Mouse (Mus musculus): ENCODE data around the gene Xirp2.

Gene Xirp2

DNA sequence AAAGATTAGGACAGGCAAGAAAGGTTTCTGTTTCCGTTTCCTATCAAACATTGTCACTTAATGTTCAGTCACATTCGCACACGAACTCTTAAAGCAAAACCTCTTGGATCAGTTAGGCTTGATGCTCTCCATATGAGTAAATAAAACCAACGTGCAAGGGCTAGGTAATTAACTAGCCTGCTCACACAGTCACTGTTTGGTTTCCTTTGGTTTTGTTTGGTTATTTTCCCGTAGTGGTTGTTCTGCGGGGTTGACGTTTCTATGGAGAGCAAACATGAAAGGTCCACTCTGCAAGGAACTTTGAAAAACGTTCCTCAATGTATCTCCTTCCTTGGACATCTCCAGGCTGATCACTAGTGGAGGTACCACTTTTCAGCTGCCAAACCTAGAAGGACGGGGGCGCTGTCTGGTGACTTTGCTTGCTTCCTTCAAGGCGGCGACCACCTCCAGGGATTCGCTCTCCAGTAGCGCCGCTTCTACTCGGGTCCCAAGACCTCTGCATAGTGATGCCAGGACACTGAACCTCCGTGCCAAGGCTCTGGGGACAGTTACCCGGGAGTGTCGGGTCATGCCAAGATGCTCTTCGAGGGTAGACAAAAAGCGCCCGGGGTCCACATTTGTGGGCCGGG, 119.2 kb downstream of the Xirp2 start:
- peak; percentile 57 for DNase-seq (ENCODE audit: low read depth, low spot score)

DNA sequence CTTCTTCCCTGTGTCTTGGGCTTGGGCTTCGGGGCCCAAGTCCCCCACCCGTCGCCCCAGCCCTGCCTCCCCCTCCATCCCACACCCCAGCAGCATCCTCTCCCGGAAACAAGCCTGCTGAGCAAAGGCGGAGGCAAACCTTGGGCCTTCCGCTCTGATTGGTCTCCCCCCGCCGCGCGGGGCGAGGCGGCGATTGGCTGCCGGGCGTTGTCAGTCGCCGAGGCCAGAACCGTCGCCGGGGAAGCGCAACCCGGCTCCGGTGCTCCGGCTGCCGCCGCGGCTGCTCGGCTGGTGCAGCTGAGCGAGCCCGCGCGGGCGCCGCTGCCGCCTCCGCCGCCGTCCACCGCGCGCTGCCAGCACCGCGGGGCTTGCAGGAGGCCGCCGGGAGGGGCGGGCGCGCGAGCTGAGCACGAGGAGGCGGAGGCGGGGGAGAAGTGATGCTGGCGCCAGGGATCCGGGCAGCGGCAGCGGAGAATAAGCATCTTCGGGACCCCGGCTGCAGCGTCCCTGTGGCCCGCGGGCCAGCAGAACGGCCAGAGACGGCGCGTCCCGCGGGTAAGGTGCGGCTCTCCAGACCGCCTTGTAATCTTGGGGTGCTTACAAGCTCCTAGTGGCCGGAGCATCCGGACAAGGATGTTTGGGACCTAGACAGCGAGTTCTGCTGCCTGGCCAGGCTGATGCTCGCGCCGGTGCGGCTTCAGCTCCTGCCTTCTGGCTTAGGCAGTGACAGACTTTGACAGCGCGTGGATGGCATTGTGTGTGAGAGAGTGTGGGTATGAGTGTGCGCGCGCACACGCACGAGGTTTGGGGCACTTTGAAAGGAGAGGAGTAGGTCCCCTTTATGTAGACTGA, 119.9 kb downstream of the Xirp2 start, which contains the start of gene B3galt1:
Gene B3galt1 (plus strand): TSS at position 392 of the 852 bp plus-strand sequence.
- DNase-seq (ENCODE audit: low read depth, low spot score): peak; percentile 88

DNA sequence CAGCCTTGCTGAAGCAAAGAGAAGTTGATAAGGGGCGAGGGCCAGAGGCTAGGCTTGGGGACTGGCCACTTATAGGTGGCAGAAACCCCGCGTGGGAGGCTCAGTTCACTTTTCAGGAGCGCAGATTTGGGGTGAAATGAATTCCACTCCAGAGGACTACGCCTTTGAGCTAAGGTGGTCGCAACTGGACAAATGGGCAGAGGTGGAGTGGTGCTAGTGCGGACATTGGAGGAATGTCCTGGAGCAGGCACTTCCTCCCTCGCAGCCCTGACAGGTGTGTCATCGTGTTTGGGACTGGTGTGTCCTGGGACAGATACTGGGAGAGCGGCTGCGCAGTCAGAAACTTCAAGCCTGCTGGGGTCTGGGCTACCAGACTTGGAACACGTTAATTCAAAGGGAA, 120.8 kb downstream of the Xirp2 start:
- no peak for DNase-seq (ENCODE audit: low read depth, low spot score)

DNA sequence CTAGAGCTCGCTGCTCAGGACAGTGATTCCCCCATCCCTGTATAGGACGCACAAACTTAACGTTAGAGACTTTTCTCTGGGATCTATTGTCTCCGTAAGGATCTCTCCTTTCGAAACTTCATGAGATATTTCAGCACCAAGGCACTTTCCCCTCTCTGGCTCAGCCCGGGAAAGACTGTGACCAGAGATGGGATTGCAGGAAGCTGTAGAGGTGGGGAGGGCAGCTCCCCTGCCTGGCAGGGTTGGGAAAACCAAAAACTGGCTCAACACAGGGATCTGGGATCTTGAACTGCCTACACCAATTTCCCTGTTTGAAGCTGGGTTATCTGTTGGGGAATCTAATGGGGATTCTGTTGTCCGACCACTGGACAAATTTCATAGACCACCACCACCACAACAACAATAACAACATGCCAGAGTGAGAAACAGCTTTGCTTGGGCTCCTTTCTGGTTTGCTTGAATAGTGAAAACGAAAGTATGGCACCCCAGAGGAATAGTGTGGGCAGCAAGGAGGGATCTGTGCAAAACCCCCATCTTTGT, 121.4 kb downstream of the Xirp2 start:
- no peak for DNase-seq (ENCODE audit: low read depth, low spot score)
